Mouse (Mus musculus) cerebellum, adult 2 months (tissue): ENCODE measurements at regions not wholly inside any gene's neighbourhood (a gene's known extent, or its start where the extent isn't known, plus 50 kb on each side); places are given as distances from the start of the nearest gene placed in this dataset.

Experiments used
- CTCF ChIP-seq: fragments of 200-500 bp; IDR thresholded peaks from 2 replicates; pipeline ENCODE4 v1.5.1; 2011; ENCODE audit warnings: low read depth, mild to moderate bottlenecking, control low read depth, low read length, moderate library complexity, borderline replicate concordance; ENCODE audit not compliant: insufficient read depth
- POLR2A ChIP-seq: fragments of 200-500 bp; IDR thresholded peaks from 2 replicates; pipeline ENCODE4 v1.6.1; 2011; ENCODE audit warnings: low read length, control low read depth, borderline replicate concordance; ENCODE audit not compliant: insufficient read depth

DNA sequence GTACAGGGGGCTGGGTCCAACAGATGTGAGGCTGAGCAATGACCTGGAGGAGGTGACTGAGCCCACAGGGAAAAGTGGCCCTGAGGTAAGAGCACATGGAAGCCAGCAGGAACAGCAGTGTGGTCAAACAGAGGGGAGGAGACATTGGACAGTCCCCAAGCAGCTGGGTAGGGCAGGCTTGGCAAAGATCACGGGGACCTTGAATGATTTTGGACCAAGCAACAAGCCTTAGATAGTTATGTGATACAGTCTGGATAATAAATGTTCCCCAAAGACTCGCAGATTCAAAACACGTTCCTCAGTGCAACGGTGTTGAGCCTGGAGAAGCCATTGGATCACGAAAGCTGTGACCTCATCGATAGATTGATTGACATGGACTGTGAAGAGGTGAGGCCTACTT lies 64.8 kb upstream of the Aldh1b1 start:
- TF ChIP-seq POLR2A, result no peak
- TF ChIP-seq CTCF, result no peak
